Mouse (Mus musculus): ENCODE results near the gene Pgap1.
A peak's percentile ranks its signal among the peaks of the same experiment; 100 is the strongest.

The Pgap1 gene

DNA sequence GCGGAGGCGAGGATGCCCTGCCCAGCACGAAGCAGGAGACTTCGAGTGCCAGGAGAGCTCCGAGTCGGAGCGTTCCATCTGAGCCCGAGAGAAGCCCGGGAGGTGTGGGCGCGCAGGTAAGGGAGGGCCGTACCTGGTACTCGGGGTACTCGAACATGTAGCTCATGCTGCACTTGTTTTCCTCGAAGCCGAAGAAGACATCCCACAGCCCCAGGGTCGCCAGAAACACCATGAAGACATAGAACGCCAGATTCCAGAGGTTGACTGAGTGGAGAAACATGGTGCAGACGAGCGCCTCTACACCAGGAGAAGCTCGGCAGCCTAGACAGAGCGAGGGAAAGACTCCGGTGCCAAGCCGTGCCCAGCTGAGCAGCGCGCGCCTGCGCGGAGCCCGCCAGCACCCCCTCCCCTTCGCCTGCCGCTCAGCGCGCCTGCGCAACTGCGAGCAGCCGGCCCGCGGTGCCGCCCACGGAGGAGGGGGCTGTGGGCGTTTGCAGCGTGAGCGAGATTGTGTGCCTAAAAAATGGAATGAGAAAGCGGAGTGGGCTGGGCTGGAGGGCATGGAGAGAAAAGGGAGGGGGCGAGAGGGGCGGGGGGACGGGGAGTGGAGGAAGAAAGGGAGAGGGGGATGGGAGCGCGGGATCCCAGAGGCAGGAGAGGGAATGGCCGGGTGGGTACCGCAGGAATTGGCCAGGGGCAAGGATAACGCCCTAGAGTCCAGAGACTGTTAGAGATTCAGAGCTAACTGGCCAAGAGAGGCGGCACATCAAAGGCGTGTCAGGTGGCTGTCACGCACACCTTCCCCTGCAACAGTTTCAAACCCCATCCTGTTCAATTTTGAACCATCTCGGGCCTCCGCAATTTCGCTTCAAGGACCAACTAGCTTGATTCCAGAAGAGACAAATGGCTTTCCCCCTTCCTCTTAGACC is at the start of gene Pgap1:
TSS of gene Pgap1 (minus strand) at position 384 of the 929 bp plus-strand sequence.
- peak; percentile 45 for DNase-seq (ENCODE audit: low read depth)

- DNase-seq (ENCODE audit: low read depth): no peak
Measured at GRCm38 (mm10) chr1:54606936-54607335, 49.5 kb upstream of the Pgap1 start.

DNA sequence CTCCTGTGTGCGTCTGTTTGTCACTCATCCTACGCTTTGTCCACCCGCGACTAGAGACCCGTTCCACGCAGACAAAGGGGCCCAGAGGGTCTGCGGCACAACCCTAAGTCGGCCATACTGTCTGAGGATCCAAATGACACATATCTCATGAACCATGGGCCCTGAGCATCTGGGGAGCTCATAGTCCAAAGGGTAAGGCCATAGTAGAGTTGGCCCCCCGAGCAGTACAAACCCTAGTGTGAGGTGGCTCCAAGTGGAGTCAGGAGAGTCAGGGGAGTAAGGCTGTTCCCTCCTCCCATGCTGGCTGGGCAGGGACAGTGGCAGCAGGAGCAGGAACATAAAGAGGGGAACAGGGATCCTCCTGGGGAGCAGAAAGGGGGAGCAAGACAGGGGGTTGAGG is 44.2 kb upstream of the Pgap1 start:
- DNase-seq (ENCODE audit: low read depth): no peak

GRCm38 (mm10) chr1:54600275-54600674 is 42.8 kb upstream of the Pgap1 start:
- DNase-seq (ENCODE audit: low read depth): peak; percentile 53

DNA sequence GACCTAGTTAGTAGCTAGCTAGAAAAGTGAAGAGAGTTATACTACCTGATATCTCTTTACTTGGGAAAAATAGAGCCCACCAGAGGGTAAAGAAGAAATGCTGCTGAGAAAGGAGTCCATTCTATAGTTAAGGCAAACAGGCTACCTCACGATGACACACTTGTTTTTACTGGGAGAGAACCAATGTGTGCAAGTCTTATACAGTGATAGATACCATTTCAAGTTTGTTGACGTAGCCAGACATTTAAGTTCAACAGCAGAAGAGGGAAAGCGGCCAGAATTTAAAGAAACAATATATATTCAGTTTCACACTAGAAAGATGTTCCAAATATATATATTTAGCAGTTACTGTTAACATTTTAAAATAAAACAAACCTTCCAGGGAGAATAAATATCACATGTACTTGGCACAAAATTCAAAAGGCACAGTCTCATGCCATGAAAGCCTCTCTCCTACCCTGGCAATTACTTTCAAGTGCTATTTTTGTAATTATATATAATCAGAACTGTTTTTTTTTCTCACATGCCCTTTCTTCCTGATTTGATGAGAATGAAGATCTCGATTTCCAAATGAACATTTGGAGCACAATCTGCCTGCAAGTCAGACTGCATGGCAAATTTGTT is 40.2 kb upstream of the Pgap1 start:
- DNase-seq (ENCODE audit: low read depth): no peak

GRCm38 (mm10) chr1:54596151-54596550 is 38.7 kb upstream of the Pgap1 start:
- DNase-seq (ENCODE audit: low read depth): no peak

- DNase-seq (ENCODE audit: low read depth): no peak
Measured at GRCm38 (mm10) chr1:54587076-54587475, 29.6 kb upstream of the Pgap1 start.

- peak; percentile 9 for DNase-seq (ENCODE audit: low read depth)
Measured at GRCm38 (mm10) chr1:54585971-54586555, 28.6 kb upstream of the Pgap1 start.

DNA sequence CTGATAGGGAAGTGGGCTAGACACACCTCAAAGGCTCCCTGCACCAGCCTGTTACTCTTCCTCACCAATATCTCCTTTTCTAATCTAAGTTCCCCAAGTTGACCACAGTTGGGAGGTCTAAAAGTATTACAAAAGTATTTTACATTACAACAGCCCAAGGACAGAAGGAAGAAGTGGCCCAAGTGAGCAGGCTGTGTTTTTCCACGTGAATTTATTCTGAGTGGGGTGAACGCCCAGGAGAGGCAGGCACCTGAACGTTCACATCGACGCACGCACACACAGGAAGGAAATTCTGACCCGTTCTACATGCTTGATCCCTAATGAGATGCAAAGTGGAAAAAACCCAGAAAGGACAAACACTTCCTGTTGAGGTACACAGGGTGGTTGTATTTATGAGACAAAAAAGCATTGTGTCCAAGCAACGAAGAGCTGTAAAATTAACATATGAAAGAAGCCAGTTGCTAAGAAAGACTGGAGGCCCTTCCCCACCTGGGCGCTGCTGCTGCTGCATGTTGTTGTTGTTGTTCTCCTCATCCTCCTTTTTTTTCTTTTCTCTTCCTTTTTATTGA is 27.9 kb upstream of the Pgap1 start:
- peak; percentile 64 for DNase-seq (ENCODE audit: low read depth)

- peak; percentile 21 for DNase-seq (ENCODE audit: low read depth)
Measured at GRCm38 (mm10) chr1:54584588-54585277, 27.2 kb upstream of the Pgap1 start.

GRCm38 (mm10) chr1:54578358-54579184 is 21.1 kb upstream of the Pgap1 start:
- no peak for DNase-seq (ENCODE audit: low read depth)

DNA sequence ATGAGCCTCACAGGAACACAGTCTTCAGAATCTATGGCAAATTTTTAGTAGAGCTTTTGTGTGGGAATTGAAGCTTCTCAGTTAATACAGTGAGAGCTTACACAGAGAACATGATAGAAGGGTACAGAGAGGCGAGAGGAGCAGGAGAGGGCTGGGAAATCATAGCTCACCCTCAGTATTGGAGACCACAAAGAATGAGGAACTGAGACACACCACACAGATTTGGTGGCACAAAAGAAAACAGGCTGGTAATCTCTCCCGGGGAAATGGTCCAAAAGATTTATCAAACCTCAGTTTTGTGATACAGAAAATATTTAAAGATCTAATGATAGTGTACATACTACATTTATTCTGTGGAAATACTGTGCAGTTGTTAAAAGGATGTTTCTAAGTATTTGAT is 11.6 kb upstream of the Pgap1 start:
- peak; percentile 9 for DNase-seq (ENCODE audit: low read depth)

DNA sequence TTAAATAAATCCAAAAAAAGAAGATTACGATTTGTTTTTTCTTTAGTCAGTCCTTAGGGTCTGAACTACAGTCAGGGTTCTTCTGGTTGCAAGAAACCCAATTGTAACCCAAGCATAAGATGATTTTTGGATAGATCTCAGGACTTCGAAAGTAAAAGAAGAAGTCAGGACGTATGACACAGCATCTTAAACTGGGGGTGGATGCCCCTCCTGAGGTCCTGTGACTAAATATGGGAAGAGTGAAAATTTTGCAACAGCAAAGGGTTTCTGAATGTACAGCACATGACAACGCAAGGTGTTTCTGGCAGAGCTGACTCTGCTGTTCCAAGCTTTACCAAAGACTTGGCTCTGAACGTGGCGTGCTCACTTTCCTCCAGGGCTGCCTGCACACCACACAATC is 6.4 kb upstream of the Pgap1 start:
- peak; percentile 5 for DNase-seq (ENCODE audit: low read depth)

DNA sequence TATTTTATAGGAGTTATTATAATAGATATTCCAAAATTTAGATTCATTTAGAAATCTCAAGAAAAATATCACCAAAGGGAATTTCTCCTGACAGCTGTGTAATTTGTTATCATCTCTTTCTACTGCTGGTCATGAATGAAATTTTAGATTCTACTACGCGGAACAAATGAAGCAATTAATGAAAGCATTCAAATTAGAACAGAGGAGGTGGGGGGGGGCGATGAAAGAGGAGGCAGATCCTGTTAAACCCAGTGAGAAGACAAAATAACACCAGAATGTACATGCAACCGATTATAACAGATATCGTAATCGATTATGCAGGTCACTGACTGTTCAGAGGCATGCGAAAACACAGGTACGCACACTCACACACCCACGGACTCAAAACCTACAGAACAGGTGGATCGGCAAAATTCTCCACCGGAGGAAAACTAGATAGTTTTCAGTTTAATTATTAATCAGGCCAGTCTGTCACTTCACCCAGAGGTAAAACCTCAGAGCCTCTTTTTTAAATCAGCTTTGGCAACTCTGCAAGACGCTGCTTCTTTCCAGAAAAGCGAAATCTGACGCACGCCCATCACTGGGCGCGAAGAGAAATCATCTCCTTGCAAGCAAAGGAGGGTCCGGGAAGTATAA is 780 bp downstream of the Pgap1 start:
- DNase-seq (ENCODE audit: low read depth): no peak

DNA sequence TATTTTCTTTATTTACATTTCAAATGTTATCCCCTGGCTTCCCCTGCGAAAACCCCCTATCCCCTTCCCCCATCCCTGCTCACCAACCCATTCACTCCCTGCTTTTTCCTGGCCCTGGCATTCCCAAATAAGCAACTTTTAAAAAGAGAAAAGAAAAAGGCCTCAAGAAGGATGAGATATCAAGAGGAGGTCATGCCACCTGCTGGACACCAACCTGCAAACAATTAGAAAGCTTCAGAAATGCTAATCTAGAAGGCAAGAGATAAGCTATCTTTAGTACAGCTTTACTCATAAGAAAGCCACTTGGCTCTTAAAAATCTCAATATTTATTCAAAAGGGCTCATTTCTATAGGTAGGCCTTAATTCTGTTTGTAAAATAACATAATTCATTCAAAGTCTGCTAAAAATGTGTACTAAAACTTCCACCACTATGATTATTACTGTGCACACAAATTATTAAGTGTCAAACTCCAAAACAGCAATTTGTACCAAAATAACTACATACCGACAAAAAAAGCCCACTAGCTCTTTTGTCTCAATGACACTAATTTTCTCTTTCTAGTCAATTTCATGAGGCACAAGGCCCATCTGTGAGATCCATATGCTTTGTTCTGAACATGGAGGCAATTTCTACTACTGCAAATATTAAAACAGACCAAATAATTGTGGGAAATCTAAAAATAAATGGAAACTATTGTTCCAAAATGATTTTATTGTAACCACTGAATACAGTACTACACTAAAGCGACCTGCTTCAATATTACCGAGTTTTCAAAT is 1.9 kb downstream of the Pgap1 start:
- peak; percentile 22 for DNase-seq (ENCODE audit: low read depth)

- DNase-seq (ENCODE audit: low read depth): no peak
Measured at GRCm38 (mm10) chr1:54552621-54553020, 4.9 kb downstream of the Pgap1 start.

DNA sequence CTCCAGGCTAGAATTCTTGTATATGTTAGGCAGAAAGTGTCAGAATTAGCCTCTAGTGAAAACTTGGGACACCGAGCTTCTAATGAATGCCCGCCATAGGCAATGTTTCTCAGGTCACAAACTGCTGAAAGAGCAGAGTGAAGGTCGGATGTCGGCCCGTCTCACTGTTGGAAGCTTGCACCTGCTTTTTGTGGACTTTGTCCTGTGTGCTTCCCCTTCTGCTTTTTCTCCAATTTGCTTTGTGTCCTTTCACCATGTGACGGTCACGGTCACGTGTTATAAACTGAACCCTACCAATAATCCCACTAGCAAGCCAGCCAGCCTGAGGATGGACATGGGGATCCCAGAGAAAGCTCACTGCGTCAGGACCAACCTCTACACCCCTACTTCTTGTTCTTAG is 12.3 kb downstream of the Pgap1 start:
- no peak for DNase-seq (ENCODE audit: low read depth)

GRCm38 (mm10) chr1:54542920-54543319 is 14.6 kb downstream of the Pgap1 start:
- no peak for DNase-seq (ENCODE audit: low read depth)

- DNase-seq (ENCODE audit: low read depth): no peak
Measured at GRCm38 (mm10) chr1:54531170-54531569, 26.3 kb downstream of the Pgap1 start.

DNA sequence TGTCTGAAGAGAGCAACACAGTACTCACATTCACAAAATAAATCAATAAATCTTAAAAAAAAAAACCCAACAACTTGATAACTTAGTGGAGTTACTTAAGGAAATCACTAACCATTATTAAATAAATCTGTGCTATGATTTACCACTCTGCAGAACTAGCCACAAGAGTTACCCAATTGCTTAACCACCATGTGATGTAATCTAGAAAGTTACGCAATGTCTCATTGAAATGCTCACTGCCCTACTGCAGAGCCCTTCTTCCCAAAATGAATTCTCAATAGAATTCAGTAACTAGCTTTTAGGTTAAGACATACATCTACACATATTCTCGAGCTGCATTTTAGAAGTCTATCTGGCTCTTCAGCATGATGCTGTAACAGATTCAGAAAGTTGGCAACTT is 33.8 kb downstream of the Pgap1 start:
- peak; percentile 81 for DNase-seq (ENCODE audit: low read depth)
